Mouse (Mus musculus): ENCODE measurements at regions not wholly inside any gene's neighbourhood (a gene's known extent, or its start where the extent isn't known, plus 50 kb on each side); places are given as distances from the start of the nearest gene placed in this dataset.

GRCm38 (mm10) chr13:26217299-26217698 is 552.7 kb downstream of the Hdgfl1 start (continued):
- TF ChIP-seq CTCF (IDR thresholded peaks at IDR 0.05 in 2 of 3, conservative IDR thresholded peaks at IDR 0.05 in 1 of 3; ENCODE audit: control insufficient read depth in 1 of 3, insufficient read depth in 1 of 3, low read depth in 2 of 3, low read length in 3 of 3, poor library complexity in 1 of 3, severe bottlenecking in 1 of 3), result no peak

GRCm38 (mm10) chr13:26216579-26216978 is 553.4 kb downstream of the Hdgfl1 start:
- no peaks in the 10 kb centered on the region for H3K4me1 ChIP-seq (ENCODE audit: control insufficient read depth in 1 of 2, insufficient read depth in 2 of 2, low read length in 2 of 2)
- H3K27me3 ChIP-seq (ENCODE audit: control insufficient read depth in 1 of 2, insufficient read depth in 2 of 2, low read length in 2 of 2), result no peaks in the 10 kb centered on the region
- DNase-seq (ENCODE audit: low read depth, low spot score), result no peak
- H3K9me3 ChIP-seq (replicated peaks; ENCODE audit: insufficient read depth, low read length), result no peaks in the 10 kb centered on the region
- TF ChIP-seq MXI1 (IDR thresholded peaks at IDR 0.05; ENCODE audit: low read depth, low read length) (no peak), E2F4 (IDR thresholded peaks at IDR 0.05; ENCODE audit: borderline replicate concordance, low read depth, low read length) (no peak), ZKSCAN1 (IDR thresholded peaks at IDR 0.05; ENCODE audit: low read depth, low read length) (no peak), SIN3A (IDR thresholded peaks at IDR 0.05; ENCODE audit: low read length) (no peak), ZMIZ1 (IDR thresholded peaks at IDR 0.05; ENCODE audit: low read depth, low read length) (no peak), ZNF384 (IDR thresholded peaks at IDR 0.05; ENCODE audit: low read depth, low read length) (no peak), RCOR1 (IDR thresholded peaks at IDR 0.05; ENCODE audit: low read depth, low read length) (no peak), USF1 (IDR thresholded peaks at IDR 0.05; ENCODE audit: low read depth, low read length) (no peak), POLR2AphosphoS5 (IDR thresholded peaks at IDR 0.05; ENCODE audit: borderline replicate concordance, low read depth, low read length) (no peak), MEF2A (IDR thresholded peaks at IDR 0.05; ENCODE audit: extremely low read depth, insufficient replicate concordance, low read depth, low read length, poor library complexity, severe bottlenecking) (no peak), CHD1 (IDR thresholded peaks at IDR 0.05; ENCODE audit: low read depth, low read length) (no peak)
- no peak overlapping the region for H3K27ac ChIP-seq (ENCODE audit: control insufficient read depth, low read depth, low read length)
- no peaks in the 10 kb centered on the region for H3K36me3 ChIP-seq (ENCODE audit: control insufficient read depth in 1 of 2, insufficient read depth in 2 of 2, low read length in 2 of 2)
- H3K79me2 ChIP-seq (ENCODE audit: control insufficient read depth, insufficient read depth, low read length, poor library complexity), result no peaks in the 10 kb centered on the region
- no peak overlapping the region for H3K9ac ChIP-seq (ENCODE audit: control insufficient read depth, low read depth, low read length, poor library complexity, severe bottlenecking)
- no peak overlapping the region for H3K4me3 ChIP-seq (ENCODE audit: control insufficient read depth in 1 of 2, insufficient read depth in 1 of 2, low read depth in 2 of 2, low read length in 2 of 2)

GRCm38 (mm10) chr13:26205532-26206105 is 564.3 kb downstream of the Hdgfl1 start:
- no peak for DNase-seq (ENCODE audit: low read depth, low spot score)
- Histone ChIP-seq H3K4me1 (ENCODE audit: control insufficient read depth in 1 of 2, insufficient read depth in 2 of 2, low read length in 2 of 2) (no peaks in the 10 kb centered on the region), H3K27me3 (ENCODE audit: control insufficient read depth in 1 of 2, insufficient read depth in 2 of 2, low read length in 2 of 2) (no peaks in the 10 kb centered on the region), H3K36me3 (ENCODE audit: control insufficient read depth in 1 of 2, insufficient read depth in 2 of 2, low read length in 2 of 2) (no peaks in the 10 kb centered on the region), H3K9ac (ENCODE audit: control insufficient read depth, low read depth, low read length, poor library complexity, severe bottlenecking) (no peak overlapping the region), H3K9me3 (replicated peaks; ENCODE audit: insufficient read depth, low read length) (no peaks in the 10 kb centered on the region), H3K4me3 (ENCODE audit: control insufficient read depth in 1 of 2, insufficient read depth in 1 of 2, low read depth in 2 of 2, low read length in 2 of 2) (no peak overlapping the region), H3K27ac (ENCODE audit: control insufficient read depth, low read depth, low read length) (no peak overlapping the region), H3K79me2 (ENCODE audit: control insufficient read depth, insufficient read depth, low read length, poor library complexity) (no peaks in the 10 kb centered on the region)
- no peak for TF ChIP-seq JUND (IDR thresholded peaks at IDR 0.05; ENCODE audit: low read depth, low read length)
- TF ChIP-seq POLR2AphosphoS5 (IDR thresholded peaks at IDR 0.05; ENCODE audit: borderline replicate concordance, low read depth, low read length), result no peak
- no peak for TF ChIP-seq CHD2 (IDR thresholded peaks at IDR 0.05; ENCODE audit: low read length)
- no peak for TF ChIP-seq UBTF (IDR thresholded peaks at IDR 0.05; ENCODE audit: borderline replicate concordance, insufficient read depth, low read depth, low read length)
- TF ChIP-seq ETS1 (IDR thresholded peaks at IDR 0.05; ENCODE audit: low read depth, low read length), result no peak
- no peak for TF ChIP-seq MXI1 (IDR thresholded peaks at IDR 0.05; ENCODE audit: low read depth, low read length)
- TF ChIP-seq USF2 (IDR thresholded peaks at IDR 0.05; ENCODE audit: borderline replicate concordance in 1 of 2, insufficient read depth in 1 of 2, low read depth in 1 of 2, low read length in 2 of 2), result no peak
- no peak for TF ChIP-seq RAD21 (IDR thresholded peaks at IDR 0.05; ENCODE audit: low read depth, low read length)
- TF ChIP-seq ZC3H11A (IDR thresholded peaks at IDR 0.05; ENCODE audit: low read depth, low read length), result no peak
- no peak for TF ChIP-seq RCOR1 (IDR thresholded peaks at IDR 0.05; ENCODE audit: low read depth, low read length)
- no peak for TF ChIP-seq CTCF (IDR thresholded peaks at IDR 0.05 in 2 of 3, conservative IDR thresholded peaks at IDR 0.05 in 1 of 3; ENCODE audit: control insufficient read depth in 1 of 3, insufficient read depth in 1 of 3, low read depth in 2 of 3, low read length in 3 of 3, poor library complexity in 1 of 3, severe bottlenecking in 1 of 3)
- TF ChIP-seq USF1 (IDR thresholded peaks at IDR 0.05; ENCODE audit: low read depth, low read length), result no peak
- TF ChIP-seq MAFK (IDR thresholded peaks at IDR 0.05; ENCODE audit: borderline replicate concordance, low read depth, low read length), result no peak
- TF ChIP-seq NRF1 (IDR thresholded peaks at IDR 0.05; ENCODE audit: insufficient read depth, low read depth, low read length, poor library complexity, severe bottlenecking), result no peak
- TF ChIP-seq BHLHE40 (IDR thresholded peaks at IDR 0.05; ENCODE audit: borderline replicate concordance, low read depth, low read length), result no peak
- no peak for TF ChIP-seq ELF1 (IDR thresholded peaks at IDR 0.05; ENCODE audit: low read depth, low read length)
- no peak for TF ChIP-seq E2F4 (IDR thresholded peaks at IDR 0.05; ENCODE audit: borderline replicate concordance, low read depth, low read length)
- TF ChIP-seq EP300 (IDR thresholded peaks at IDR 0.05; ENCODE audit: low read depth in 1 of 2, low read length in 2 of 2), result no peak
- TF ChIP-seq TBP (IDR thresholded peaks at IDR 0.05; ENCODE audit: low read depth, low read length), result no peak
- TF ChIP-seq SIN3A (IDR thresholded peaks at IDR 0.05; ENCODE audit: low read length), result no peak

All from MEL (cell line).